Mouse (Mus musculus) central nervous system, embryonic 11.5 days (tissue): ENCODE measurements around the gene Olfr776. TPM values are rescaled to one million over a fixed set of nuclear protein-coding genes. Genes with fewer than 3 reads are reported as not detected.

ENCODE experiments used
- polyA plus RNA-seq: library from polyadenylated mRNA; depleted of rRNA; stranded (reverse); fragments of >200 nt; gene quantifications from 2 replicates; pipeline ENCODE4 v1.2.3, GENCODE M21; 2012; rRNA removed

Olfr776 gene
- polyA plus RNA-seq: not detected in 2 replicates

GRCm38 (mm10) chr10:129258827-129259226, at the start of gene Olfr776:
TSS of gene Olfr776 (plus strand) at chr10:129259127.

GRCm38 (mm10) chr10:129235904-129236303, 23.0 kb upstream of the Olfr776 start, which contains the start of gene Olfr774:
TSS of gene Olfr774 (plus strand) at chr10:129236204.

GRCm38 (mm10) chr10:129248112-129248511, 10.8 kb upstream of the Olfr776 start, which contains the start of gene Olfr775:
TSS of gene Olfr775 (plus strand) at chr10:129248412.

GRCm38 (mm10) chr10:129271081-129271535, 12.2 kb downstream of the Olfr776 start, which contains the start of gene Olfr777:
TSS of gene Olfr777 (minus strand) at chr10:129271485.

Other genes with a start within 250 kb of the Olfr776 start
- gene Olfr763, start 248.3 kb upstream of the Olfr776 start, polyA plus RNA-seq: not detected in 2 replicates
- not detected in 2 replicates for gene Olfr764-ps1, start 219.2 kb upstream of the Olfr776 start, polyA plus RNA-seq
- not detected in 2 replicates for gene Olfr765, start 209.1 kb upstream of the Olfr776 start, polyA plus RNA-seq
- not detected in 2 replicates for gene Olfr766-ps1, start 190.2 kb upstream of the Olfr776 start, polyA plus RNA-seq
- not detected in 2 replicates for gene Olfr767, start 176.2 kb upstream of the Olfr776 start, polyA plus RNA-seq
- gene Olfr768, start 159.8 kb upstream of the Olfr776 start, polyA plus RNA-seq: not detected in 2 replicates
- not detected in 2 replicates for gene Olfr769, start 141.3 kb upstream of the Olfr776 start, polyA plus RNA-seq
- not detected in 2 replicates for gene Olfr770, start 120.1 kb upstream of the Olfr776 start, polyA plus RNA-seq
- not detected in 2 replicates for gene Olfr771, start 94.4 kb upstream of the Olfr776 start, polyA plus RNA-seq
- not detected in 2 replicates for gene Olfr772, start 81.2 kb upstream of the Olfr776 start, polyA plus RNA-seq
- gene Olfr773, start 71.7 kb upstream of the Olfr776 start, polyA plus RNA-seq: not detected in 2 replicates
- not detected in 2 replicates for gene Olfr774, start 22.9 kb upstream of the Olfr776 start, polyA plus RNA-seq
- gene Olfr775, start 10.7 kb upstream of the Olfr776 start, polyA plus RNA-seq: not detected in 2 replicates
- gene Olfr777, start 12.4 kb downstream of the Olfr776 start, polyA plus RNA-seq: not detected in 2 replicates
- gene Olfr780, start 59.0 kb downstream of the Olfr776 start, polyA plus RNA-seq: not detected in 2 replicates
- not detected in 2 replicates for gene Olfr781, start 69.7 kb downstream of the Olfr776 start, polyA plus RNA-seq
- not detected in 2 replicates for gene Olfr782, start 89.7 kb downstream of the Olfr776 start, polyA plus RNA-seq
- gene Olfr784, start 125.0 kb downstream of the Olfr776 start, polyA plus RNA-seq: 0.04 TPM in 2 replicates
- not detected in 2 replicates for gene Olfr785, start 146.3 kb downstream of the Olfr776 start, polyA plus RNA-seq
- gene Olfr786, start 168.2 kb downstream of the Olfr776 start, polyA plus RNA-seq: not detected in 2 replicates
- gene Olfr787, start 202.7 kb downstream of the Olfr776 start, polyA plus RNA-seq: not detected in 2 replicates
- not detected in 2 replicates for gene Olfr788, start 211.9 kb downstream of the Olfr776 start, polyA plus RNA-seq
- not detected in 2 replicates for gene Olfr789, start 225.6 kb downstream of the Olfr776 start, polyA plus RNA-seq
- gene Olfr790, start 239.4 kb downstream of the Olfr776 start, polyA plus RNA-seq: not detected in 2 replicates